In genomic region chr10:75834250-75834649, GRCm38 (mm10) we compare ENCODE assay signal across 9 mouse cellular contexts. TPM values are rescaled to one million over a fixed set of nuclear protein-coding genes. Genes with fewer than 3 reads are reported as not detected.
DNase-seq lines count a peak whose midpoint lies in the region; ATAC-seq and TF ChIP-seq lines count a peak whose summit lies in the region.
"Had no signal": no experiment of that assay in that cellular context is flagged by ENCODE, and none has a peak within 500 bp of the region (broad histone marks: within the 10 kb centered on the region; RNA-seq: fewer than 3 reads in every experiment).

No protein-coding gene starts in this region.

- 1% methylated on average over 21 of the region's 21 CpGs for WGBS in hindbrain, embryonic 14.5 days
- WGBS in liver, adult 2 months = 1% methylated on average over 21 of the region's 21 CpGs
- WGBS in midbrain, embryonic 16.5 days = 2% methylated on average over 21 of the region's 21 CpGs
- 1% methylated on average over 21 of the region's 21 CpGs for whole genome bisulfite sequencing in stomach, embryonic 16.5 days

- H3K9ac ChIP-seq in hindbrain, embryonic 14.5 days = peak overlapping the region; percentile 28; the same call in 1 of the 2 replicates
- peak overlapping the region; percentile 67 for H3K9ac ChIP-seq in liver, adult 2 months (ENCODE audit: low read depth, low read length)
- H3K9ac ChIP-seq in midbrain, embryonic 16.5 days (ENCODE audit: low read depth, low read length) = peak overlapping the region; percentile 61
- H3K9ac ChIP-seq in stomach, embryonic 16.5 days (ENCODE audit: low read length) = peak overlapping the region; percentile 68

- TF ChIP-seq POLR2A in liver, adult 2 months (IDR thresholded peaks at IDR 0.05; ENCODE audit: extremely low read depth, insufficient read depth, low read length) = peak; percentile 57; the same call in 1 of the 2 replicates

- H3K4me1 ChIP-seq in hindbrain, embryonic 14.5 days (replicated peaks; ENCODE audit: control insufficient read depth, insufficient read depth, low read length) = peaks cover 23% of the 10 kb centered on the region
- peaks cover 6% of the 10 kb centered on the region; the same call in 1 of the 2 replicates for H3K4me1 ChIP-seq in liver, adult 2 months (ENCODE audit: control insufficient read depth, insufficient read depth, low read length)
- H3K4me1 ChIP-seq in midbrain, embryonic 16.5 days (ENCODE audit: control insufficient read depth, insufficient read depth, low read length) = peaks cover 17% of the 10 kb centered on the region
- peaks cover 22% of the 10 kb centered on the region for H3K4me1 ChIP-seq in stomach, embryonic 16.5 days (ENCODE audit: control insufficient read depth, insufficient read depth, low read length)

- H3K4me3 ChIP-seq in hindbrain, embryonic 14.5 days (replicated peaks; ENCODE audit: low read length) = peak overlapping the region; percentile 30
- H3K4me3 ChIP-seq in liver, adult 2 months (ENCODE audit: insufficient read depth, low read depth, low read length) = peak overlapping the region; percentile 60
- peak overlapping the region; percentile 38 for H3K4me3 ChIP-seq in midbrain, embryonic 16.5 days (ENCODE audit: low read depth, low read length)
- H3K4me3 ChIP-seq in stomach, embryonic 16.5 days (replicated peaks; ENCODE audit: low read length) = peak overlapping the region; percentile 47

- no peak for ATAC-seq in hindbrain, embryonic 14.5 days (ENCODE audit: low FRiP score)
- no peak for ATAC-seq in midbrain, embryonic 16.5 days
- peak; percentile 45; the same call in 1 of the 2 replicates for ATAC-seq in stomach, embryonic 16.5 days (ENCODE audit: insufficient read depth, low FRiP score)

- H3K79me2 ChIP-seq in liver, adult 2 months (ENCODE audit: control insufficient read depth, insufficient read depth, low read length) = no peaks in the 10 kb centered on the region

- DNase-seq in ZHBTc4 (ENCODE audit: low read depth, low spot score) = peak; percentile 77
- DNase-seq in cerebellum, adult 8-10 months = peak; percentile 62
- peak; percentile 72 for DNase-seq in gastrocnemius, adult 18-20 months (ENCODE audit: low spot score)
- peak; percentile 61 for DNase-seq in hindbrain, embryonic 14.5 days (ENCODE audit: low spot score)
- peak; percentile 88 for DNase-seq in liver, adult 2 months (ENCODE audit: extremely low read depth, low read depth, low spot score)
- DNase-seq in frontal cortex, adult 2 months (ENCODE audit: extremely low spot score in 1 of 2, low spot score in 1 of 2) = no peak

- peaks cover 28% of the 10 kb centered on the region for H3K27me3 ChIP-seq in hindbrain, embryonic 14.5 days (ENCODE audit: control insufficient read depth, insufficient read depth, low read length)
- no peaks in the 10 kb centered on the region for H3K27me3 ChIP-seq in liver, adult 2 months (ENCODE audit: control insufficient read depth, insufficient read depth, low read length)
- H3K27me3 ChIP-seq in midbrain, embryonic 16.5 days (ENCODE audit: control insufficient read depth, insufficient read depth, low read depth, low read length) = peaks cover 10% of the 10 kb centered on the region
- no peaks in the 10 kb centered on the region for H3K27me3 ChIP-seq in stomach, embryonic 16.5 days (ENCODE audit: control insufficient read depth, insufficient read depth, low read length)

- no peaks in the 10 kb centered on the region for H3K9me3 ChIP-seq in hindbrain, embryonic 14.5 days (ENCODE audit: control insufficient read depth, low read length)
- no peaks in the 10 kb centered on the region for H3K9me3 ChIP-seq in midbrain, embryonic 16.5 days (replicated peaks; ENCODE audit: control insufficient read depth, low read length, poor library complexity, severe bottlenecking)
- H3K9me3 ChIP-seq in stomach, embryonic 16.5 days (replicated peaks; ENCODE audit: control insufficient read depth, low read length) = no peaks in the 10 kb centered on the region

- no peak for TF ChIP-seq CTCF in liver, adult 2 months (IDR thresholded peaks at IDR 0.05; ENCODE audit: low read depth, low read length)

- peak overlapping the region; percentile 53 for H3K4me2 ChIP-seq in hindbrain, embryonic 14.5 days (replicated peaks)
- peak overlapping the region; percentile 62 for H3K4me2 ChIP-seq in midbrain, embryonic 16.5 days (ENCODE audit: low read length)
- H3K4me2 ChIP-seq in stomach, embryonic 16.5 days (ENCODE audit: low read depth, low read length) = peak overlapping the region; percentile 84

- no peaks in the 10 kb centered on the region for H3K36me3 ChIP-seq in hindbrain, embryonic 14.5 days (replicated peaks; ENCODE audit: control insufficient read depth, insufficient read depth)
- H3K36me3 ChIP-seq in liver, adult 2 months (ENCODE audit: control insufficient read depth, insufficient read depth, low read length) = no peaks in the 10 kb centered on the region
- H3K36me3 ChIP-seq in midbrain, embryonic 16.5 days (ENCODE audit: control insufficient read depth, insufficient read depth, low read length) = no peaks in the 10 kb centered on the region
- H3K36me3 ChIP-seq in stomach, embryonic 16.5 days (ENCODE audit: control insufficient read depth, insufficient read depth, low read length) = no peaks in the 10 kb centered on the region

- no peak overlapping the region for H3K27ac ChIP-seq in hindbrain, embryonic 14.5 days
- H3K27ac ChIP-seq in liver, adult 2 months (replicated peaks; ENCODE audit: insufficient read depth, low read depth, low read length) = peak overlapping the region; percentile 86
- H3K27ac ChIP-seq in midbrain, embryonic 16.5 days (ENCODE audit: low read length) = no peak overlapping the region
- peak overlapping the region; percentile 85 for H3K27ac ChIP-seq in stomach, embryonic 16.5 days (ENCODE audit: low read length)

RNA-seq across cellular contexts. Expression of gene Gstt2, which starts 3.0 kb away (rescaled TPM):
- 1 to 10 TPM; 2.6 to 3.4 TPM for total RNA-seq in gastrocnemius, adult 18-20 months (2021)
- 5.8 and 8.3 TPM in 2 replicates for polyA plus RNA-seq in hindbrain, embryonic 14.5 days (2014; fragmentation: Nextera tagmentation; extraction: Ambion mirVana)
- total RNA-seq in liver, adult 2 months (2014; rRNA removed) = 253 and 308 TPM in 2 replicates
- polyA plus RNA-seq in liver, adult 2 months (2012; rRNA removed) = 357 and 830 TPM in 2 replicates
- 7.0 TPM in 2 replicates for polyA plus RNA-seq in midbrain, embryonic 16.5 days (2015; fragmentation: Nextera tagmentation; extraction: Ambion mirVana)
- polyA plus RNA-seq in stomach, embryonic 16.5 days (2015; fragmentation: Nextera tagmentation; extraction: Ambion mirVana) = 64.8 and 76.9 TPM in 2 replicates
- 17.8 and 20.9 TPM in 2 replicates for polyA plus RNA-seq in frontal cortex, adult 2 months (2012; rRNA removed)

RNA-seq across cellular contexts. Expression of gene Gstt4, which starts 11.9 kb away (rescaled TPM):
- not detected for total RNA-seq in gastrocnemius, adult 18-20 months (2021)
- not detected in 2 replicates for polyA plus RNA-seq in hindbrain, embryonic 14.5 days (2014; fragmentation: Nextera tagmentation; extraction: Ambion mirVana)
- total RNA-seq in liver, adult 2 months (2014; rRNA removed) = 0.09 TPM in 1 of 2 replicates, not detected in the other
- not detected in 2 replicates for polyA plus RNA-seq in liver, adult 2 months (2012; rRNA removed)
- polyA plus RNA-seq in midbrain, embryonic 16.5 days (2015; fragmentation: Nextera tagmentation; extraction: Ambion mirVana) = not detected in 2 replicates
- polyA plus RNA-seq in stomach, embryonic 16.5 days (2015; fragmentation: Nextera tagmentation; extraction: Ambion mirVana) = not detected in 2 replicates
- polyA plus RNA-seq in frontal cortex, adult 2 months (2012; rRNA removed) = not detected in 2 replicates
- total RNA-seq: layer of hippocampus, postnatal 10 days had no signal

RNA-seq across cellular contexts. Expression of gene Mif, which starts 25.8 kb away (rescaled TPM):
- total RNA-seq in gastrocnemius, adult 18-20 months (2021) = 100 to 1,000 TPM; 150 to 158 TPM
- polyA plus RNA-seq in hindbrain, embryonic 14.5 days (2014; fragmentation: Nextera tagmentation; extraction: Ambion mirVana) = 1,642 and 1,896 TPM in 2 replicates
- 211 and 380 TPM in 2 replicates for total RNA-seq in liver, adult 2 months (2014; rRNA removed)
- polyA plus RNA-seq in liver, adult 2 months (2012; rRNA removed) = 1,030 and 1,462 TPM in 2 replicates
- polyA plus RNA-seq in midbrain, embryonic 16.5 days (2015; fragmentation: Nextera tagmentation; extraction: Ambion mirVana) = 1,399 and 1,460 TPM in 2 replicates
- polyA plus RNA-seq in stomach, embryonic 16.5 days (2015; fragmentation: Nextera tagmentation; extraction: Ambion mirVana) = 1,459 and 1,538 TPM in 2 replicates
- 1,072 and 1,398 TPM in 2 replicates for polyA plus RNA-seq in frontal cortex, adult 2 months (2012; rRNA removed)

RNA-seq across cellular contexts. Expression of gene Gstt1, which starts 35.9 kb away (rescaled TPM):
- 1 to 10 TPM; 6.0 to 8.0 TPM for total RNA-seq in gastrocnemius, adult 18-20 months (2021)
- 12.1 and 12.2 TPM in 2 replicates for polyA plus RNA-seq in hindbrain, embryonic 14.5 days (2014; fragmentation: Nextera tagmentation; extraction: Ambion mirVana)
- 458 and 622 TPM in 2 replicates for total RNA-seq in liver, adult 2 months (2014; rRNA removed)
- 1,012 and 1,223 TPM in 2 replicates for polyA plus RNA-seq in liver, adult 2 months (2012; rRNA removed)
- polyA plus RNA-seq in midbrain, embryonic 16.5 days (2015; fragmentation: Nextera tagmentation; extraction: Ambion mirVana) = 18.7 and 20.3 TPM in 2 replicates
- polyA plus RNA-seq in stomach, embryonic 16.5 days (2015; fragmentation: Nextera tagmentation; extraction: Ambion mirVana) = 20.6 and 20.8 TPM in 2 replicates
- polyA plus RNA-seq in frontal cortex, adult 2 months (2012; rRNA removed) = 29.8 and 39.9 TPM in 2 replicates

RNA-seq across cellular contexts. Expression of gene Gstt3, which starts 53.0 kb away (rescaled TPM):
- 1 to 10 TPM; 1.8 to 2.5 TPM for total RNA-seq in gastrocnemius, adult 18-20 months (2021)
- polyA plus RNA-seq in hindbrain, embryonic 14.5 days (2014; fragmentation: Nextera tagmentation; extraction: Ambion mirVana) = 0.57 and 1.4 TPM in 2 replicates
- 126 and 181 TPM in 2 replicates for total RNA-seq in liver, adult 2 months (2014; rRNA removed)
- polyA plus RNA-seq in liver, adult 2 months (2012; rRNA removed) = 198 and 213 TPM in 2 replicates
- polyA plus RNA-seq in midbrain, embryonic 16.5 days (2015; fragmentation: Nextera tagmentation; extraction: Ambion mirVana) = 0.53 and 1.4 TPM in 2 replicates
- 50.2 and 55.5 TPM in 2 replicates for polyA plus RNA-seq in stomach, embryonic 16.5 days (2015; fragmentation: Nextera tagmentation; extraction: Ambion mirVana)
- polyA plus RNA-seq in frontal cortex, adult 2 months (2012; rRNA removed) = 8.6 and 10.4 TPM in 2 replicates

Comparison
In these comparisons a context has a peak if more than half of its experiments do, and no peak if none do; other contexts are left out.
1. DNase-seq: peak in ZHBTc4 (single experiment), cerebellum, adult 8-10 months (single experiment), gastrocnemius, adult 18-20 months (single experiment), hindbrain, embryonic 14.5 days (single experiment) and liver, adult 2 months (single experiment); none in frontal cortex, adult 2 months (0 of 2).
2. H3K27ac ChIP-seq: peak in liver, adult 2 months (single experiment) and stomach, embryonic 16.5 days (single experiment); none in hindbrain, embryonic 14.5 days (single experiment) and midbrain, embryonic 16.5 days (single experiment).
3. Peak in every context shown above with its lines, with median percentiles within 50 percentile points of each other: H3K4me2 ChIP-seq, H3K4me3 ChIP-seq and H3K9ac ChIP-seq.